Mouse (Mus musculus) macrophage (primary cell): ENCODE results near the gene Exoc3. TPM values are rescaled to one million over a fixed set of nuclear protein-coding genes. Genes with fewer than 3 reads are reported as not detected.

Experiments used
- polyA plus RNA-seq: library from polyadenylated mRNA; stranded (reverse); fragments of 250-400 nt; gene quantifications from 3 replicates; pipeline ENCODE4 v1.2.4, GENCODE M21; 2018; ENCODE audit warnings: inconsistent platforms

The Exoc3 gene
- polyA plus RNA-seq, 1 experiment from 2014 or later, result 47.3 TPM

Other genes with a start within 250 kb of the Exoc3 start
- gene Zdhhc11, start 244.9 kb downstream of the Exoc3 start, polyA plus RNA-seq, result not detected in 3 replicates
- 0.03 to 0.07 TPM in 2 of 3 replicates, not detected in the other for gene Tppp, start 199.3 kb downstream of the Exoc3 start, polyA plus RNA-seq
- gene Cep72, start 146.4 kb downstream of the Exoc3 start, polyA plus RNA-seq, result 1.00 to 3.6 TPM (median 1.8 TPM) in 3 replicates
- gene Slc9a3, start 87.3 kb downstream of the Exoc3 start, polyA plus RNA-seq, result not detected in 3 replicates
- 3.9 to 14.0 TPM (median 5.2 TPM) in 3 replicates for gene Ahrr, start 83.6 kb upstream of the Exoc3 start, polyA plus RNA-seq
- 71.3 to 129 TPM (median 111 TPM) in 3 replicates for gene Pdcd6, start 108.8 kb upstream of the Exoc3 start, polyA plus RNA-seq
- gene Sdha, start 141.5 kb upstream of the Exoc3 start, polyA plus RNA-seq, result 152 to 201 TPM (median 158 TPM) in 3 replicates
- 30.5 to 37.2 TPM (median 31.6 TPM) in 3 replicates for gene Ccdc127, start 141.6 kb upstream of the Exoc3 start, polyA plus RNA-seq
- gene Lrrc14b, start 155.3 kb upstream of the Exoc3 start, polyA plus RNA-seq, result 1.4 to 24.9 TPM (median 11.7 TPM) in 3 replicates
- 2.0 to 2.5 TPM (median 2.4 TPM) in 3 replicates for gene Zfp72, start 182.1 kb upstream of the Exoc3 start, polyA plus RNA-seq
- gene Ftl1-ps1, start 191.0 kb upstream of the Exoc3 start, polyA plus RNA-seq, result 124 to 738 TPM (median 612 TPM) in 3 replicates